Mouse (Mus musculus): Measurements from ENCODE around the gene Tas1r1. TPM values are rescaled to one million over a fixed set of nuclear protein-coding genes. Genes with fewer than 3 reads are reported as not detected.

Gene Tas1r1
- polyA plus RNA-seq, 1 experiment from 2014 or later = 1.5 TPM

DNA sequence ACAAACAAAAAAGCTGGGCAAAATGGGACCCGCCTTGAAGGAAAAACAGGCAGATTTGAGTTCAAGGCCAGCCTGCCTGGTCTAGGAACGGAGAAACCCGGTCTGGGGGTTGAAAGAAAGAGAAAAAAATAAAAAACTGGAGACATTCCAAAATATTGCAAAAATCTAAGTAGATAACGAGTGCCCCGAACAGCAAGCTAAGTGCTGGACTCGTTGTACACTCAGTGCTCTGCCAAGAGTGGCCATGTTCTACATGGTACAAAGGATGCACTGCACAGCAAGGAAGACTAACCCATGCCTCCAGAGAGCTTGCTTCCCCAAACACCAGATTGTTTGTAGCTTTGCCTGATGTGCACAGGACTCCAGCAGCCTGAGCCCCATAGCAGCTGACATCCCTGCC is 45.3 kb downstream of the Tas1r1 start:
- Histone ChIP-seq H3K9me3 (ENCODE audit: control insufficient read depth, low read length) (no peaks in the 10 kb centered on the region), H3K36me3 (ENCODE audit: control insufficient read depth, insufficient read depth, low read length) (peaks cover 34% of the 10 kb centered on the region), H3K4me2 (ENCODE audit: low read depth, low read length) (no peak overlapping the region), H3K9ac (ENCODE audit: low read depth, low read length) (no peak overlapping the region), H3K4me3 (ENCODE audit: low read depth, low read length) (no peak overlapping the region), H3K27ac (replicated peaks; ENCODE audit: low read depth, low read length) (no peak overlapping the region), H3K4me1 (ENCODE audit: control insufficient read depth, insufficient read depth, low read length) (peaks cover 19% of the 10 kb centered on the region), H3K27me3 (replicated peaks; ENCODE audit: control insufficient read depth, insufficient read depth, low read length) (no peaks in the 10 kb centered on the region)
- ATAC-seq (ENCODE audit: low read depth) (no peak), DNase-seq (ENCODE audit: low spot score) (no peak)
- WGBS = 79% methylated on average over 6 of the region's 6 CpGs

DNA sequence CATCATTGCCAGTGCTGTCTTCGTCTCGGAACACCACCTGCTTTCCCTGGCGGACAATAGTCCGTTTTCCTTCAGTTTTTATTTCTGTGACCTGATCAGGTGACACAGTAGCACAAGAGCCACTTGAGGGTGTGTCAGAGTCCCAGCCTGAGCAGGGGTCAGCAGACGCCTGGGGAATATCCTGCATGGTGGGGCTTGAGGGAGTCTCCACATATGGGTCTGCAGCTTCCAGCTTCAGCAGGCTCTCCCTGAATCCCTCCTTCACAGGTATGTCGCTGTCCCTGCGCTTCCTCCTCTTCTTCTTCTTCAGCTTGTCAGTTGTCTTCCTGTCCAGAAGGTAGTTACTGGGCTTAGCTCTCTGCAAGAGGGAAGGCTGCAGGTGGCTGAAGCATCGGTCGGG is 46.3 kb downstream of the Tas1r1 start:
- Histone ChIP-seq H3K4me2 (ENCODE audit: low read depth, low read length) (no peak overlapping the region), H3K27me3 (replicated peaks; ENCODE audit: control insufficient read depth, insufficient read depth, low read length) (no peaks in the 10 kb centered on the region), H3K4me3 (ENCODE audit: low read depth, low read length) (no peak overlapping the region), H3K4me1 (ENCODE audit: control insufficient read depth, insufficient read depth, low read length) (peaks cover 16% of the 10 kb centered on the region), H3K27ac (replicated peaks; ENCODE audit: low read depth, low read length) (no peak overlapping the region), H3K36me3 (ENCODE audit: control insufficient read depth, insufficient read depth, low read length) (peaks cover 34% of the 10 kb centered on the region), H3K9me3 (ENCODE audit: control insufficient read depth, low read length) (no peaks in the 10 kb centered on the region), H3K9ac (ENCODE audit: low read depth, low read length) (no peak overlapping the region)
- 93% methylated on average over 9 of the region's 9 CpGs for WGBS
- ATAC-seq (ENCODE audit: low read depth) (no peak), DNase-seq (ENCODE audit: low spot score) (no peak)

DNA sequence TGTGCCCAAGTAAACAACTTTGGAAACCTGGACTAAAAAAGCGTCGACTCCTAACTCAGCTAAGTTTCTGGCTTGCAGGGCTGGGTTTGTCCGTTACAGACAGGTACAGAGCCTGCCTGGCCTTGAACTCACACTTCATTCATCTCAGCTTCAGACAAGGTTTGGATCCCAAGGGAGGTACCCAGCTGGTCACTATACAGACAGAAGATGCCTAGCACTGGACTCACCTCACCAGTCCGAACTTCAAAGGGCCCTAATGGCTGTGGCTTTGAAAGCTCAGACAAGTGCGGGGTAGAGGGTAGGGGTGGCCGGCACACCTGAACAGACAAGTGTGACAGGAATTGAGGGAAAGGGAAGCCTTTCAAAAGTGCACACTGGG is 49.3 kb downstream of the Tas1r1 start:
- peak overlapping the region; percentile 76 for H3K4me2 ChIP-seq (ENCODE audit: low read depth, low read length)
- H3K4me3 ChIP-seq (ENCODE audit: low read depth, low read length) = peak overlapping the region; percentile 79
- no peaks in the 10 kb centered on the region for H3K27me3 ChIP-seq (replicated peaks; ENCODE audit: control insufficient read depth, insufficient read depth, low read length)
- WGBS = 30% methylated on average over 6 of the region's 6 CpGs
- ATAC-seq (ENCODE audit: low read depth) = 0 out of 2 replicates have a peak, but pooled peaks have one; percentile 1
- H3K9ac ChIP-seq (ENCODE audit: low read depth, low read length) = peak overlapping the region; percentile 92; the same call in 1 of the 2 replicates
- peak overlapping the region; percentile 89; the same call in 1 of the 2 replicates for H3K27ac ChIP-seq (replicated peaks; ENCODE audit: low read depth, low read length)
- peaks cover 16% of the 10 kb centered on the region for H3K4me1 ChIP-seq (ENCODE audit: control insufficient read depth, insufficient read depth, low read length)
- no peaks in the 10 kb centered on the region for H3K9me3 ChIP-seq (ENCODE audit: control insufficient read depth, low read length)
- DNase-seq (ENCODE audit: low spot score) = no peak
- H3K36me3 ChIP-seq (ENCODE audit: control insufficient read depth, insufficient read depth, low read length) = peaks cover 49% of the 10 kb centered on the region

DNA sequence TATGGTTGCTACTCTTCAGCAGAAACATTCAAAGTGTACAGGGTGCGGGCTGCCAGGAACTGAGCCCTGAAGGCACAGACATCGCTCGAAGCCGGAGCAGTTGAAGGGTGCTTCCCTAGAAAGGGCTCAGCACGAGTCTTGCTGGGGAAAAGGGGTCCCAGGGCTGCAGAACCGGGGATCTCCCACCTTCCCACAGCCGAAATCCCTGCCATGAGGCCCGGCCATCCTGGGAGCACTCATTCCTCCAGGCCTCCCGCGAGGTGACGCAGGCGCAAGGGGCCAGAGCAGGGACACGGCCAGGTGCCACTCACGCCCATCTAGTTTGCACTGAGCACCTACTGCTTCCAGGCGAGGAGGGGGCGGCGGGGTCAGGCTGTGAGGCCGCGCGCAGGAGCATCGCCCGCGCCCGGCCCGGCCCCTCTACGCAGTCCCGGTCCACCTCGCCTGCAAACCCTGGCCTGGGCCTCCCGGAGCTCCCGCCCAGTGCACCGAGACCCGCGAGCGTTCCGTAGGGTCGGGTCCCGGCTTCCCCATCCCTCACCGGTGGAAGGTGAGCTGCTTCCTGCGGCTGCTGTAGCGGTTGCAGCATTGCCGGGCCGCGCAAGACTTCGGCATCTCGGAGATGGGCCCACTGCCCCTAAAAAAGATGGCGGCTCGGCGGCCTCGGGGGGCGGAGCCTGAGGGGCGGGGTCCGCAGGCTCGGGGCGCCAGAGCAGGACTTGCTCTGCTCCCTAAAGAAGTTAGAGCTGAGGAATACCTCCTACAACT is 49.8 kb downstream of the Tas1r1 start, which contains the start of gene Thap3:
Thap3 (minus strand) TSS at position 656 of the 768 bp plus-strand sequence.
- ATAC-seq (ENCODE audit: low read depth) (peak; percentile 76), DNase-seq (ENCODE audit: low spot score) (peak; percentile 83)
- H3K4me3 ChIP-seq (ENCODE audit: low read depth, low read length) = peak within 1 kb of the TSS; percentile 79
- peak within 1 kb of the TSS; percentile 92 for H3K9ac ChIP-seq (ENCODE audit: low read depth, low read length)
- H3K36me3 ChIP-seq (ENCODE audit: control insufficient read depth, insufficient read depth, low read length) = peaks cover 47% of the 10 kb centered on the region
- peaks cover 10% of the 10 kb centered on the region for H3K4me1 ChIP-seq (ENCODE audit: control insufficient read depth, insufficient read depth, low read length)
- WGBS = 0% methylated on average over 34 of the region's 54 CpGs
- no peaks in the 10 kb centered on the region for H3K27me3 ChIP-seq (replicated peaks; ENCODE audit: control insufficient read depth, insufficient read depth, low read length)
- H3K4me2 ChIP-seq (ENCODE audit: low read depth, low read length) = peak within 1 kb of the TSS; percentile 76
- H3K9me3 ChIP-seq (ENCODE audit: control insufficient read depth, low read length) = no peaks in the 10 kb centered on the region
- H3K27ac ChIP-seq (replicated peaks; ENCODE audit: low read depth, low read length) = peak within 1 kb of the TSS; percentile 89

DNA sequence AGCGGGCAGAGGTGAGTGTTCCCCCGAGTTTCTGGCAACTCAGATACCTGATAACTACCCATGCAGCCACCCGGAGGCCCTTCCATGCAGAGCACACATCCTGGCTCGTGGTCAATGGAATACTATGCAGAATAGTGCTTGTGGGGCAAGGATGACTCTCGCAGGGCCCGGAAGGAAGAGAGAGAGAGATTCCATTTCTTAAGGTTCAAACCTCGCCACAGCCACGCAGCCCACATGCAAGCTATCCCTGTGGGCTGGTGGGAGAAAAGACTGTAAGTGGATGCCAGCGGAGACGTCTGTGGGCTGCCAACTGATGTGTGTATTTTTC is 50.4 kb downstream of the Tas1r1 start:
- 12% methylated on average over 10 of the region's 10 CpGs for WGBS
- H3K4me2 ChIP-seq (ENCODE audit: low read depth, low read length) = peak overlapping the region; percentile 76
- peak overlapping the region; percentile 92 for H3K9ac ChIP-seq (ENCODE audit: low read depth, low read length)
- H3K9me3 ChIP-seq (ENCODE audit: control insufficient read depth, low read length) = no peaks in the 10 kb centered on the region
- peaks cover 49% of the 10 kb centered on the region for H3K36me3 ChIP-seq (ENCODE audit: control insufficient read depth, insufficient read depth, low read length)
- H3K4me1 ChIP-seq (ENCODE audit: control insufficient read depth, insufficient read depth, low read length) = peaks cover 10% of the 10 kb centered on the region
- H3K27me3 ChIP-seq (replicated peaks; ENCODE audit: control insufficient read depth, insufficient read depth, low read length) = no peaks in the 10 kb centered on the region
- peak overlapping the region; percentile 89 for H3K27ac ChIP-seq (replicated peaks; ENCODE audit: low read depth, low read length)
- DNase-seq (ENCODE audit: low spot score) (no peak), ATAC-seq (ENCODE audit: low read depth) (no peak)
- H3K4me3 ChIP-seq (ENCODE audit: low read depth, low read length) = peak overlapping the region; percentile 79

DNA sequence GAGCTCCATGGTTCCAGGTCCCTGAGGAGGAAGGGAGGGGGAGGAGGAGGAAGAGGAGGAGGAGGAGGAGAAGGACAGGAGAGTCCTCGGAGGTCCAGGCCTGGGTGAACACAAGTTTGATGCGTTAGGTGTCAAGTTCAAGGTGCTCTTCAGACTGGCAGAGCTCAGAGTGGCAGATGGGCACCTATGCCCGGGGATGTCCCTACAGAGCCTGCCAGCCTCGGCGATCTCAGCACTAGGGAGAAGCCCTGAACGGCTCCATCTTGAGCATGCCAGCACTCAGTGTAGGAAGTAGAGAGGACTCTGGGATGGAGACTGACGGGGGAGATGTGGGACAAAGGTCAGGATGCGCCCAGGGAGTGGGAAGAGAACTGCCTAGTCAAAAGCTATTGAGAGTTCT is 51.7 kb downstream of the Tas1r1 start:
- H3K9ac ChIP-seq (ENCODE audit: low read depth, low read length) = 0 out of 2 replicates have a peak overlapping the region, but pooled peaks have one; percentile 45
- H3K9me3 ChIP-seq (ENCODE audit: control insufficient read depth, low read length) = no peaks in the 10 kb centered on the region
- no peak overlapping the region for H3K4me3 ChIP-seq (ENCODE audit: low read depth, low read length)
- 68% methylated on average over 8 of the region's 8 CpGs for WGBS
- no peak overlapping the region for H3K4me2 ChIP-seq (ENCODE audit: low read depth, low read length)
- no peak overlapping the region for H3K27ac ChIP-seq (replicated peaks; ENCODE audit: low read depth, low read length)
- peaks cover 46% of the 10 kb centered on the region for H3K36me3 ChIP-seq (ENCODE audit: control insufficient read depth, insufficient read depth, low read length)
- H3K27me3 ChIP-seq (replicated peaks; ENCODE audit: control insufficient read depth, insufficient read depth, low read length) = no peaks in the 10 kb centered on the region
- ATAC-seq (ENCODE audit: low read depth) (no peak), DNase-seq (ENCODE audit: low spot score) (no peak)
- peaks cover 10% of the 10 kb centered on the region for H3K4me1 ChIP-seq (ENCODE audit: control insufficient read depth, insufficient read depth, low read length)

DNA sequence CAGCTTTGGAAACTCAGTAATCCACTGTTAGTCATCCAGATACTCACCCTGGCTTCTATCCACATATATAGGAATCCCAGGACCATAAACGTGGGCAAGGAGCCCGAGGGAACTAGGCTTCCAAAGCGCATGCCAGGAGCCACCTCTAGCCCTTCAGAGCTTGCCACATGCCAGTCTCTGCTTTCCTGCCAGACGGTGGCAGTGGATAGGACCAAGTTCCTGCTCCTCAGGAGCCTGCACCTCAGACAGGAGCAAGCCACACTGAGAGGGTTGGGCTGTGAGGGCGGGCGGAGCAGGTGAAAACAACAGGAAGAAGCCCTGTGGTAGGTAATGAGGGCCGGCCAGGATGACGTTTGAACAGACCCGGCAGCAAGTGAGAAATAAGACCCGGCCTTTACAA is 52.5 kb downstream of the Tas1r1 start:
- H3K9ac ChIP-seq (ENCODE audit: low read depth, low read length) = peak overlapping the region; percentile 45; the same call in 1 of the 2 replicates

DNA sequence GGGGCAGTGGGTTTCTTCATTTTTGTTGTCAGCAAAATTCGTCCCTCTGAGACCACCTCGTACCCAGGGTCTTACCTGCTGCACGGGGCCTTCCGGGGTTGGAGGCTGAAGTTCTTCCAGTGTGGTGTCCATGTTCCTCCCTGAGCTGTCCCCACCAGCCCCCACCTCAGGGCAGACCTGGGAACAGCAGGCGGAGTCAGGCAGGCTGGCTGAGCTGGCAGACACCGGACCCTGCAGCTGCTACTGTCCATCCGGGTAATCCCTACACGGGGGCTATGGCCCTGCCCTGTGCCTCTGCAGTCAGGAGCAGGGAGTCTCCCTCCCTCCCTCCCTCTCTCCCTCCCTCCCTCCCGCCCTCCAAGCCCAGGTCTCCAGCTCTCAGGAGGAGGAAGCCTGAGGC is 54.8 kb downstream of the Tas1r1 start:
- no peak overlapping the region for H3K27ac ChIP-seq (replicated peaks; ENCODE audit: low read depth, low read length)
- 25% methylated on average over 4 of the region's 9 CpGs for WGBS
- 0 out of 2 replicates have a peak overlapping the region, but pooled peaks have one; percentile 5 for H3K9ac ChIP-seq (ENCODE audit: low read depth, low read length)
- ATAC-seq (ENCODE audit: low read depth) (peak; percentile 70), DNase-seq (ENCODE audit: low spot score) (peak; percentile 76)
- H3K4me1 ChIP-seq (ENCODE audit: control insufficient read depth, insufficient read depth, low read length) = peaks cover 10% of the 10 kb centered on the region
- no peak overlapping the region for H3K4me2 ChIP-seq (ENCODE audit: low read depth, low read length)
- H3K9me3 ChIP-seq (ENCODE audit: control insufficient read depth, low read length) = no peaks in the 10 kb centered on the region
- H3K4me3 ChIP-seq (ENCODE audit: low read depth, low read length) = 0 out of 2 replicates have a peak overlapping the region, but pooled peaks have one; percentile 6
- H3K27me3 ChIP-seq (replicated peaks; ENCODE audit: control insufficient read depth, insufficient read depth, low read length) = no peaks in the 10 kb centered on the region
- H3K36me3 ChIP-seq (ENCODE audit: control insufficient read depth, insufficient read depth, low read length) = peaks cover 51% of the 10 kb centered on the region

More for the DNA sequence above, 52.5 kb downstream of the Tas1r1 start:
- WGBS = 39% methylated on average over 10 of the region's 10 CpGs
- Histone ChIP-seq H3K4me2 (ENCODE audit: low read depth, low read length) (no peak overlapping the region), H3K36me3 (ENCODE audit: control insufficient read depth, insufficient read depth, low read length) (peaks cover 42% of the 10 kb centered on the region), H3K27ac (replicated peaks; ENCODE audit: low read depth, low read length) (no peak overlapping the region), H3K4me3 (ENCODE audit: low read depth, low read length) (no peak overlapping the region), H3K27me3 (replicated peaks; ENCODE audit: control insufficient read depth, insufficient read depth, low read length) (no peaks in the 10 kb centered on the region), H3K4me1 (ENCODE audit: control insufficient read depth, insufficient read depth, low read length) (peaks cover 10% of the 10 kb centered on the region), H3K9me3 (ENCODE audit: control insufficient read depth, low read length) (no peaks in the 10 kb centered on the region)
- no peak for ATAC-seq (ENCODE audit: low read depth)
- no peak for DNase-seq (ENCODE audit: low spot score)

Measured in embryonic facial prominence, embryonic 14.5 days (tissue).